Mouse (Mus musculus) CD4-positive helper T cell, adult 2 months (primary cell): ENCODE data around the gene Vmn1r46.
"Not testable (repeated sequence)": the region's sequence is repeated elsewhere in the genome, so short reads cannot be mapped to it uniquely, and the experiment has no call there.

Experiments
- DNase-seq: peaks from one replicate; pipeline ENCODE4 v3.0.0-alpha.2; 2012; ENCODE audit warnings: low read depth, missing footprints, low spot score

Gene Vmn1r46

GRCm38 (mm10) chr6:89969013-89969412 lies at the start of gene Vmn1r46:
Gene Vmn1r46 (plus strand): TSS chr6:89969313.
- DNase-seq = no peak

DNA sequence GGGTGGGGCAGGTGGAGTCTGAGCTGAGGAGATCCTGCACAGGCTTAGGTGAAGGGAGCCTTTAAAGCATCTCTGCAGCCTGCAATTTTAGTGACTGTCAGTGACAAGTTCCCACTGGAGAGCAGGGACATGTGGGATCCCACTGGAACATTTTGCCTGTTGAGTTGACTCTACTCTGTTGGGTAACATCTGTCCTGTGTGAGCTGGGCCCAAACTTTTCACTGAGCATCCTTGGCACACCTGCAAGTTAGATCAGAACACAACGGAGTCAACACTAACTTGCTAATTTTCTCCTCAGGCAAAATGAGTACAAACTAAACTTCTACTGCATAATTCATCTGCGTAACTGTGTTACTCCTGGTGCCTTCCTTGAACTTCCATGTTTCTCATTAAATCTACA lies 28.6 kb upstream of the Vmn1r46 start, which contains the start of gene Vmn1r45:
Gene Vmn1r45, minus strand, starts transcription at position 101 of the 400 bp plus-strand sequence.
- DNase-seq = not testable (repeated sequence)

- DNase-seq = no peak
These were observed 28.2 kb upstream of the Vmn1r46 start for GRCm38 (mm10) chr6:89940926-89941325.

GRCm38 (mm10) chr6:89953556-89953955 lies 15.6 kb upstream of the Vmn1r46 start:
- DNase-seq = no peak

- DNase-seq = no peak
These were observed 2.8 kb upstream of the Vmn1r46 start for GRCm38 (mm10) chr6:89966341-89966740.

DNA sequence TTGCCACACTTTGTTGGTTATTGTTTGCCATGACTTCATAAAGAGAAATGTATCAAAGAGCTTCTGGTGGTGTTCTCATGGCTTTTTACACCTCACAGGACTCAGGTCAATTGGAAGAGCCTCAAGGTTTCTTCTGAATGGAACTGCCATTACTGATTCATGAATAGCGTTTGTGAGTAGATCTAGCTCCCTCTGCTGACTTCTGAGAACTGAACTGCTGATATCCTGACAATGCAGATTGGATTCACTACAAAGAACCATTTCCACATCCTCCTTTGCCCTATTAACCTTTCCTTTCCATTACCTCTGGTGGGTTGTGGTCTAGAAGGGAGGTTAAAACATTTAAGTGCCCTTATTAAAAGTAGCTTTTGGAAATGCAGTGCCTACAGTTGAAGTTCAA lies 16.9 kb downstream of the Vmn1r46 start:
- no peak for DNase-seq

GRCm38 (mm10) chr6:90015847-90016246 lies 46.7 kb downstream of the Vmn1r46 start, which contains the start of gene Vmn1r47:
Gene Vmn1r47 (plus strand): TSS chr6:90016147.
- DNase-seq = not testable (repeated sequence)
